Mouse (Mus musculus) testis, postnatal 14 days (tissue): Measurements from ENCODE around the gene Ralgps1.
"Not testable (repeated sequence)": the region's sequence is repeated elsewhere in the genome, so short reads cannot be mapped to it uniquely, and the experiment has no call there.

Source experiments
- DNase-seq: peaks from one replicate; pipeline ENCODE4 v3.0.0; 2021; ENCODE audit warnings: low spot score

Gene Ralgps1

GRCm38 (mm10) chr2:33361139-33361716 lies 10.1 kb downstream of the Ralgps1 start:
- no peak for DNase-seq

GRCm38 (mm10) chr2:33360564-33360963 lies 10.7 kb downstream of the Ralgps1 start:
- no peak for DNase-seq

- DNase-seq, result no peak
Measured at GRCm38 (mm10) chr2:33359184-33359583, 12.1 kb downstream of the Ralgps1 start.

GRCm38 (mm10) chr2:33357250-33357838 lies 13.9 kb downstream of the Ralgps1 start:
- DNase-seq, result no peak

GRCm38 (mm10) chr2:33355558-33355957 lies 15.7 kb downstream of the Ralgps1 start:
- no peak for DNase-seq

- no peak for DNase-seq
Measured at GRCm38 (mm10) chr2:33353432-33353831, 17.9 kb downstream of the Ralgps1 start.

- DNase-seq, result no peak
Measured at GRCm38 (mm10) chr2:33351449-33351848, 19.8 kb downstream of the Ralgps1 start.

GRCm38 (mm10) chr2:33350921-33351320 lies 20.4 kb downstream of the Ralgps1 start:
- no peak for DNase-seq

GRCm38 (mm10) chr2:33349581-33349980 lies 21.7 kb downstream of the Ralgps1 start:
- DNase-seq, result no peak

GRCm38 (mm10) chr2:33349081-33349480 lies 22.2 kb downstream of the Ralgps1 start:
- peak; percentile 43 for DNase-seq

- no peak for DNase-seq
Measured at GRCm38 (mm10) chr2:33348260-33348659, 23.0 kb downstream of the Ralgps1 start.

GRCm38 (mm10) chr2:33347607-33348006 lies 23.7 kb downstream of the Ralgps1 start:
- DNase-seq, result no peak

- no peak for DNase-seq
Measured at GRCm38 (mm10) chr2:33346749-33347148, 24.5 kb downstream of the Ralgps1 start.

- no peak for DNase-seq
Measured at GRCm38 (mm10) chr2:33345956-33346355, 25.3 kb downstream of the Ralgps1 start.

- no peak for DNase-seq
Measured at GRCm38 (mm10) chr2:33345475-33345874, 25.8 kb downstream of the Ralgps1 start.

- no peak for DNase-seq
Measured at GRCm38 (mm10) chr2:33343413-33343812, 27.9 kb downstream of the Ralgps1 start.

- DNase-seq, result no peak
Measured at GRCm38 (mm10) chr2:33342148-33342547, 29.1 kb downstream of the Ralgps1 start.

GRCm38 (mm10) chr2:33335789-33336188 lies 35.5 kb downstream of the Ralgps1 start:
- DNase-seq, result no peak

GRCm38 (mm10) chr2:33329622-33330021 lies 41.7 kb downstream of the Ralgps1 start:
- DNase-seq, result no peak

GRCm38 (mm10) chr2:33328941-33329340 lies 42.3 kb downstream of the Ralgps1 start:
- DNase-seq, result no peak

- DNase-seq, result no peak
Measured at GRCm38 (mm10) chr2:33325359-33325758, 45.9 kb downstream of the Ralgps1 start.

- no peak for DNase-seq
Measured at GRCm38 (mm10) chr2:33323799-33324595, 47.3 kb downstream of the Ralgps1 start.

- not testable (repeated sequence) for DNase-seq
Measured at GRCm38 (mm10) chr2:33323043-33323625, 48.2 kb downstream of the Ralgps1 start.
